Mouse (Mus musculus) kidney, adult 11 months (tissue): ENCODE results near the gene Jmjd1c.
"Not testable (repeated sequence)": the region's sequence is repeated elsewhere in the genome, so short reads cannot be mapped to it uniquely, and the experiment has no call there.

ENCODE experiments used
- DNase-seq: peaks from one replicate; pipeline ENCODE4 v3.0.0; 2022

Jmjd1c gene

DNA sequence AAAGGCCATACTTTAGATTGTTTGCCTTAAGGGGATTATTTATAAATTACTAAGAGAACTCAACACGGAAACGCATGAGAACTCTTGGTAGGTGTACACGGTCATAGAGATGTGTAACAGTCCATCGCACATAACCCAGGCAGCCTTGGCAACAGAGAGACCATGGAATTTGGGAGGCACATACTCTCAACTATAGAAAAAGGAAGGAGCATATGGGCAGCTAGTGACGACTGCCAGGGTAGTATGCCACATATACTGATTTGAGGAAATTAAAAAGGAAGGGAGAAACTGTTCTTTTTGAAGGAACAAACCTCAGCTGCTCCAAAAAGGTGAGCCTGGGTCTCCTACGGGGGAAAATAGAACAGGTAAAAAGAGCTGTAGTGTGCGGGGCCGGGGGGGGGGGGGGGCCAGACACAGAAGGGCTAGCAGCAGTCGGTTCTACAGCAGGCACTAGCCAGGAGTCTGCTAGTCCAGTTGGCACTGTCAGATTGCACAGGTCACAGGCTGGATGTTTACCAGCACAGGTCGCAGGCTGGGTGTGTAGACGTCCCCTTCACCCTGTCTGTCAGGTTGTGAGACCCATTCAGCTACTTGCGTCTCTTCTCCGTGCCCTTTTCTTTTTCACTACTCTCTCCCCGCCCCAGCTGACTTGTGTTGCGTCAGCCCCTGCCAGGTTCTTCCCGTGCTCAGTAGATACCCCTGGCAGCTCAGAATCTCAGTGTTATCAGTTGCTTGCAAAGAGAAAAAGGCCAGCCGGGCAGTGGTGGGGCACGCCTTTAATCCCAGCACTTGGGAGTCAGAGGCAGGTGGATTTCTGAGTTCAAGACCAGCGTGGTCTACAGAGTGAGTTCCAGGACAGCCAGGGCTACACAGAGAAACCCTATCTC lies 9.6 kb downstream of the Jmjd1c start:
- DNase-seq: no peak

DNA sequence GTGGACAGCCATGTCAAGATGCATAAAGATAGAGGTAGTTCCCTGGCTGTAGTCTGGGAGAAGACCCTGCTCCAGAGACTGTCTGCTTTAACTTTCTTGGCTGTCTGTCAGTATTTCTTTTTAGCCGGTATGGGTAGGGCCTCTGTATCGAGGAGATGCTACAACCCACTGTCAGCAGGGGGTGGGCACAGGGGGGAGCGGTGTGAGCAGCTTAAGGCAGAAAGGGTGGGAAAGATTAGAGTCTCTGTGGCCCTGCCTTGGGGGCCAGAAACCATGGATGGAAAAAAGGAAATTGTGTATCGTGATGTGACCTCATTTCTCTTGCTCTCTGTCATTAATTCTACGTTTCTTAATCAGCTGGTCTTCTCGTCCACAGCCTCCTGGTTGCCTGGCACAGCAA lies 10.5 kb downstream of the Jmjd1c start:
- no peak for DNase-seq

DNA sequence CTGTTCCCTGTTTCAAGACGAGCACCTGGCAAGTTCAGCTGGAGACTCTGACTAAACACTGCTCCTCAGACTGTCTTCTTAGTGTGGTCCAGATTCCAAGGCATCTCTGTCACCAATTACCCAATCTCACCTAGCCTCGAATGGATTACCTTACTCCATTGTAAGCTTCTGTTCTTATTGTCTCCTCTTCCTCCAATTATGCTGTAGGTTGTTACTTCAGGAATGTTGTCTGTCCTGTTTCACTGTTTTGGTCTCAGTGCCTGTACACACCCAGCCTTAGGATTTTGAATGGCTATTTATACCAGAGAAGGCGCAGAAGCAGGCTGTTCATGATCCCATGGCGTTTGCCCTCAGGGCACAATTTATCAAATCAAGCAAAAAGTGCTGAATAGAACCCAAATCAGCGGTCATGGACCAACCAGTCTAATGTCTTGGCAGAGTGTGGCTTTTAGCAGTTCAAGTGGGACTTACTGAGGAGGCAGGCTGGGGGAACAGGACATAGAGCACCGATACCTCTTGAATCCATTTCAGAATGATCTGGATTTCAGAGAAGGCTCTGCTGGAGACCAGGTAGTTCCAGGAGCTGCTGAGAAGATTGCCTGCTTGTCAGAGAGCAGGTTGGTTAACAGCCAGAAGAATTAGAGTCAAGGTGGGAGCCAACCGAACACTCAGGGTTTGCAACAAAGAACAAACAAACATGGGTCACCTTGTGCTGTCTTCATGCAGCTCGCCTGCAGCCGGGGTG lies 11.3 kb downstream of the Jmjd1c start:
- peak; percentile 50 for DNase-seq

DNA sequence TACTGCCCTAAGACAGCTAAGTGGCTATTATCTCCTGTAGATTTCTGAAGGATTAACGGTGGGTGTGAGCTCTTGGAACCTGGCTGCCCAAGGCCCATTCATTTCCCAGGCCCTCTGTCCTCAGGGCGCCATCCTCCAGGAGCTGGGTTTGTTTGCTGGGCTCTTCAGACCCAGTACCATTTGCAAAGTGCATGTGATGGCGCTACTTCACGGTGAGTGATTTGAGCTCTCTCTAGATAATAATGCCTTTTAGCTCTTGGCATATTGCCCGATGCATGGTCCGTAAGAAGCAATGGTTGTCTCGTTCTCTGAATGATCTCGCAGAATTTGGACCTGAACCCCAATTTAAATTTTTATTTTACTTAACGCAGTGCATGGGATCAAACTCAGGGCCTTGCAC lies 12.2 kb downstream of the Jmjd1c start:
- DNase-seq: no peak

DNA sequence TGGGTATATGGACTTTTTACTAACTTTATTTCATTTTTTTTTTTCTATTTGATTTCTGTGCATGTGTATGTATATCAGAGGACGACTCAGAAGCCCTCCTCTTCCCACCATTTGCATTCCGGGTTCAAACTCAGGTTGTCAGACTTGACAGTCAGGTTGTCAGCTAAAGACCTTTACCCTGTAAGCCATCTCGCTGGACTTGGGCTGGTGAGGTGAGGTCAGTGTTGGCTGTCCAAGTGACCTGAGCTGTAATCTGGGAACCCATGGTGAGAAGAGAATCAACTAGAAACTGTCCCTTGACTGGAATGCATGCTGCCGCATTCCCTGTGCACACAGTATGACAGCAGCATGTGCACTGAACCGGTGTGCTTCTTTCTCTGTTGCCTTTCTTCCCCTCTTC lies 13.7 kb downstream of the Jmjd1c start:
- no peak for DNase-seq

DNA sequence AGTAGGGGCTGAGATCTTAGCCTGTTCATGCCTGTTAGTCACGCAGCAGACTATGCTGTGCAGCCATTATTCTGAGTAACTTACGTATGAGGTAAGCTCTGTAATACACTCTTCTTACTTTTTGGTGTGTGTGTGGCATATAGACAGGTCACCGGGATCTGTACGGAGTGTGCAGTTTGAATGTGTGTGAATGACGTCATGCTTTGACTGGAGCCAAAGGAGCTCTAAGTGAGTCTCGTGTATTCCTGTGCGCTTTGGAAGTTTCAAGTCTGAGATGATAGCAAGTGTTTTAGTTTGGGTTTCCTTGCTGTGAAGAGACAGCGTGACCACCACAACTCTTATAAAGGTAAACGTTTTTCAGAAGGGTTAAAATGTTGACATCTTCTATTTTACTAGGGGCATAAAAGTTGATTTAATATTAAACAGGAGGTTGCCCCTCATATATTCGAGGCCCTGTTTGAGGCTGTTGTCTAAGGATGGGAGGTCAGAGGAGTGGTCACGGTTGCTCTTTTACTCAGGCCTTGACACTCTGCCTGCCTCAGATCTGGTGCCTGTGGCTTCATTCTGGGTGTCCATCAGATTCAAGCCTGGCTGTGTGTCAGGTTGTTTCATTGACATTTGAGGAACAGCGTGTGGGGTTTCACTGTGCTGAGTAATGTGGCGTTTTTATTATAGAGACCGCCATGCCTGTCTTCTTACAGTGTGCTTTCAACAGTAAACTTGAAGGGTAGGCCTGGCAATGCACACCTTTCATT lies 15.3 kb downstream of the Jmjd1c start:
- no peak for DNase-seq

DNA sequence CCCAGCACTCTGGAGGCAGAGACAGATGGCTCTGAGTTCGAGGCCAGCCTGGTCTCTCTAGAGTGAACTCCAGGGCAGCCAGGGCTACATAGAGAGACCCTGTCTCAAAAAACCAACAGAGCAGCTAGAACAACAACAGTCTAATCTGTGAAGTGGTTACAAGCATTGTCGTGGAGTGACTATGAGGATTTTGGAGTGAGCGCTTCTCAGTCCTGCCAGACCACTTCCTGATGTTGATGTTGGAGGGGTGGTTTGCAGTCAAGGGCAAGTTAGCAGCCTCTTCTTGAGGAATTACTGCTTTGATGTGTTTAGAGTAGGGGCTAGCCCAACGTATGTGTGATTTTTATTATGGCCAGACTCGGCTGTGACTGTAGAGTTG lies 15.9 kb downstream of the Jmjd1c start:
- no peak for DNase-seq

DNA sequence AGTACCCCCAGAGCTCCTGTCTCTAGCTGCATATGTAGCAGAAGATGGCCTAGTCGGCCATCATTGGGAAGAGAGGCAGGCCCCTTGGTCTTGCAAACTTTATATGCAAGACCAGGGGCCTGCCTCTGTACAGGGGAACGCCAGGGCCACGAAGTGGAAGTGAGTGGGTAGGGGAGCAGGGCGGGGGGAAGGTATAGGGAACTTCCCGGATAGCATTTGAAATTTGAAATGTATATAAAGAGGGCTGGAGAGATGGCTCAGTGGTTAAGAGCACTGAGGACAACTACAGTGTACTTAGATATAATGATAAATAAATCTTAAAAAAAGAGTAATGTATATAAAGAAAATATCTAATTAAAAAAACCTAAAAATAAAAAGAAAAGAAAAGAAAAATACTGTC lies 17.0 kb downstream of the Jmjd1c start:
- DNase-seq: not testable (repeated sequence)

DNA sequence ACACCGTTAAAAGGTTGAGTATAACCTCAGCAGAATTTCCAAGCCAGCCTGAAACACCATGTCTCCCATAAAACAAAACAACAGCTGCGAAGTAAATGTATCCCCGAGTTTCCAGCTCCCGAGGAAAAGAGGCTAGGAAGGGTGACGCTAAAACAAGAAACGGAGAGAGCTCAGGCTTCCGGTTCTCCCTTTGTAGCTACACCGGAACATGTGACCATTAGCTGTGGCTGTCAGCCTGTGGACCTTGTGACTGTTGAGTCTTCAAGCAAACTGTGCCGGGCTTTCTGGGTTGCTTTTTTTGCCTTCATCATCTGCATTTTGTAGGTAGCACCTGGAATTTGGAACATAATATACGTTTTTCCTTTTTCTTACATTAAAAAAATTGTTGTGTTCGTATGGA lies 17.9 kb downstream of the Jmjd1c start:
- no peak for DNase-seq

DNA sequence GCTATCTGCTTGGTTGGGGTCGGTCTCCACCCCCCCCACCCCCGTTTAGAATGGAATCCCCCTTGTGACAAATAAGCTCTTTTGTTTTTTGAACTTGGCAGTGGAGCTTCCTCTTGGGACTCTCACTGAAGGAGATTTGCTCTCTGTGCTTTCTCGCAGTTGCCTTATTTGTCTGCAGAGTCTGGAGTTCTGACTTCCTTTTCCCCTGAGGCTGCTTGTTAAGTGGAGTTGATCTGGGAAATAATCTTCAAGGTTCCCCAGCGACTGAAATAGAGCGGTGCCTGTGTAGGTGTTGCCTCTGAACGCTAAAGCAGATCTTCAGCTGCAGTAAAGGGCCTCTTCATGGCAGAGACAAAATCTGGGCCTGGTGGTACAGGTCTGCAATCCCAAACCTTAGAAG lies 19.2 kb downstream of the Jmjd1c start:
- no peak for DNase-seq

DNA sequence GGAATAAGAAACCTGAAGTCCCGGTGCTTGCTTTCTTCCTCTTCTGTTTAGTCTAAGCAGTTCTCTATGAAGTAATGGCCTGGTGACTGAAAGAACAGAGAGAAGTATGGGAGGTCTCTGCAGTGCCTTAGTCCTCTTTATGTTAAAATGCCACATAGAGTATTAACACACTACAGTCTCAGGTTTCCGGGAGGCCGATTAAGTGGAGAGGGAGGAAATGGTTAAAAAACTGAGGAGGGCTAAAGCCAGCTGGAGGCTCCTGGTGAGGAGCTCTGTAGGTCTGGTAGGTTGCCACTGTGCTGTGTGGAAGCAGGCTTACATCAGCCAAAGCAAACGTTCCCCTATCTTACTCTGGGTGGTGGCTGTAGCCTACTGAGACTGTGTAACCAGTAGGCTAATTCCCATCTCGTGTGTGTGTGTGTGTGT lies 19.8 kb downstream of the Jmjd1c start:
- DNase-seq: no peak

DNA sequence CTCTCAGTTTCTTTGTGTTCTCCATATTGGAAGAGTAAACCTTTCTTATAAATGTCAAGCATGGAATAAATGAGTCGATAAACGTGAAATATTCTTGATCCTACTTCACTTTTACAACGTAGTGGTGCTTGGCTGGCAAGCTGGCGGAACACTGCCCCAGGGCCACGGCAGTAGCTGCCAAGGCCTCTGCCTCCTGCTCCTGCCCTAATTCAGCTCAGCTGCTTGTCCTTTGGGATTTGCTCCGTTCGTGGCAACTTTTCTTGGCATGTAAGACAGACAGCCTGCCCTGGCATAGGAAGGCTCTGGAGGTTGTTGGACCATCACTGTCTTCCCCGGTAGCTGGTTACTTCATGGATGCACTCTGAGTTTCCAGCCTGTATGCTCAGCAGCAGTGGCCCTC lies 20.3 kb downstream of the Jmjd1c start:
- peak; percentile 67 for DNase-seq

DNA sequence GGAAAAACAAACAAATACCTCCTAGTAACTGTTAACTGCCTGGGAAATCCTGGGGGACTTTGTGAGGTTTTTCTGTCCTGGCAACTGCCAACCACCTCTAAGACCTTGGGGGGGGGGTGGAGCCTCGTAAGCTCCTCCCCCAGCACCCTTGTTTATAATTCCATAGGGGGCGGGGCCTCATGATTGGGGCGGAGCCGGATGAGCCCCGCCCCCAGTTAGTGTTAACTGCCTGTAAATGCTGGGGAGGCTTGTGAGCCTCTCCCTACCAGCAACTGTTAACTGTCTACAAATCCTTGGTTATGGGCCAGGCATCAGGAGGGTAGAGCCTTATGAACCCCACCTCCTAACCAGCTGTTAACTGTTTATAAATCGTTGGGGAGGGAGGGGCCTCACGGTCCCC lies 23.4 kb downstream of the Jmjd1c start:
- DNase-seq: no peak

DNA sequence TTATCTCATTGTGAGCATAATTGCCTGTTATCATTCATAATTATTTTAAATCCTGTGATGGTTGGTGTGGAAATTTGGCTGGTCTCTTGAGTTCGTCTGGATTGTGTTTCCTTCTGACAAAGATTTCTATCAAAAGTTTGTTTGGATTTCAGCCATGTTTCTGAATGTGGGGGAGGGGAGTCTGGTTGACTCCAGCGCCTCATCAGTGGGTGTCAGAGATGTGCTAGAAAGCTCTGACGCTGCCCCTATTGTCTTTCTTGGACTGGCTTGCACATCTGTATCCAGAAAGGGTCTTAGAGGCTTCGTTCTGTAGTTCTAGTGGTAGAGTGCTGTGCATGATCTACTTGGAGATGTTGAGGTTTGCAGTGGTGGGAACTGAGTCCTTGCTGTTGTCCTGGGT lies 24.3 kb downstream of the Jmjd1c start:
- DNase-seq: no peak

DNA sequence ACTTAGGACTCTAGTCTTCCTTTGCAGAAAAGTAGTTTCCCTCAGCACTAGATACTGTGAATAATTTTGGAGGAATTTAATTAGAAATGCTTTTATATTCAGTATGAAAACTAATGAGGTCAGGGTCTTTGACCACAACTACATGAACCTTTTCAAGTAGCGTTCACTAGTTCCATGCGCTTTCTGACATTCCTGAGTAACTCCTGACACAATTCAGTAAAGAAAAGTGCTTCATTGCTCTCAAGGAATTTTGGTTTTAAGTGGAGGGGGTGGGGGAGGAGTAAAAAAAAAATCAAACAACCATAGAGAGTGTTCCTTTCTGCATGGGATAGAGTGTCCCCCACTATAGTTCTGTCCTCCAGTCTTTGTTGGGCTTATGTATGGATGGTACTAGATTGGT lies 24.7 kb downstream of the Jmjd1c start:
- no peak for DNase-seq

DNA sequence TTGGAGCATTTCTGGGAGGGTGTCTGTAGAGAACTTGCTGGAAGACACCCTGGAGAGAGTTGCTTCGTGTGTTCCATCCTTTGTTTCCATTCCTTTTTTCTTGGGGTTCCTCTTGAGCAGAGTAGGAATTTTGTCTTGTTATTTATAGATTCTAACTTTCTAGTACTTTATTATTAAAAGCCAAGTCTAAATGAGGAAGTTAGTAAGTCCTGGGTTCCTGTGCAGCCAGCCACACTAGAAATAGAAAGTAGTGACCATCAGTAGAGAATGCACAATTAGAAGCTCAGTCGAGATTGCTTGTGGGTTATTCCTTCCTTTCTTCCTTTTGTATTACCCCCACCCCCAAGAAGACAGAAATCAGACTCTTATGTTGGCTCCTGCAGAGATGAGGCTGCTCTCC lies 27.8 kb downstream of the Jmjd1c start:
- DNase-seq: no peak

DNA sequence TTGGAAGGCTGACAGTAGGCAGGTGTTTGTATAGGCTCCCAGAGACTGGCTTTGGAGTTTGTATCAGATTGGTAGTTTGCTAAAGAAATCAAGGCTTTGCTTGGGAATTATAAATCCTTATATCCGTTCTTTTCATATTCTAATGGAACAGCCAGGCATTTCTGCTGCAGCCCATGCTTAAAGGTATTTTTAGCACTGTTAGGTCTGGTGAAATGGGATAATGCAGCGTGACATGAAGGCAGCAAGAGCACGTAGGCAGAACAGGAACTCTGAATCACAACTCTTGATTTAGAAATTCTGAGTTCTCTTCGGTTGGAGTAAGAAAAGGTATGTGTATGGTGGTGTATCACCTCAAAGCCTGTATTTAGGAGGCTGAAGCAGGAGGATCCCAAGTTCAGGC lies 28.2 kb downstream of the Jmjd1c start:
- no peak for DNase-seq

DNA sequence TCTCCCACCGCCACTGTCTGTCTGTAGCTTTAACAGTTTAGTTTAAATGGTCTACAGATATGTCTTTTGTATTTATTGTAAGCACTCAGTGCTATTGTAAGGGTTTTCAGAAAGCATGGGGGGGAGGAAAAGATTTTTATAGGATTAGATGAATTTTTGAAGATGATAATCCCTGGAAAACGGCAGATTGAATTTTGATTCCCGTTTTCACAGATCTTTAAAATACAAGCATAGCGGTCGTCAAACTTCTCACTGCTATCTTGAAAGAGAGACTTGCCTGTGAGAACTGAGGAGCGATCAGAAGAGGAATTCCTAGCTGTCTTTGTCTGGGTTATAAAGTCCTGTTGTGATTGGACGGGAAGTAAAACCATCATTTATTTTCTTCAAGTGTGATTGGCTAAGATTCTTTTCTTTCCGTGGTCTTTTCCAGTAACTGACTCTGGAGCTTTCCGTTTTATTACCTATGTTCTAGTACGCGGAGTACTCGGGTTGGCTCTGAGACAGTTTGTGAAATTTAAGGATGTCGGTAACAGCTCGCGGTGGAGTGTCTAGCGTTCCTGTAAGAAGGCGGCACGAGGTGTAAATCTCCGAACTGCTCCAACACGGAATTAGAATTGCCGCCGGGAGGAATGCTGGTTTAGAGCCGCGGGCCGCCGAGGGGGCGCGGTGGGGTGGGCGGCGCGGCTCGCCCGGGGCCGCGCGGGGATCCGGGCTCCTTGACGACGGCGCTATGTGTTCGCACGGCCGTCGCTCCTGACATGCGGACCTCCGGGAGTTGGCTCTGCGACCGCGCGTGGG lies 30.3 kb downstream of the Jmjd1c start:
- peak; percentile 40 for DNase-seq

DNA sequence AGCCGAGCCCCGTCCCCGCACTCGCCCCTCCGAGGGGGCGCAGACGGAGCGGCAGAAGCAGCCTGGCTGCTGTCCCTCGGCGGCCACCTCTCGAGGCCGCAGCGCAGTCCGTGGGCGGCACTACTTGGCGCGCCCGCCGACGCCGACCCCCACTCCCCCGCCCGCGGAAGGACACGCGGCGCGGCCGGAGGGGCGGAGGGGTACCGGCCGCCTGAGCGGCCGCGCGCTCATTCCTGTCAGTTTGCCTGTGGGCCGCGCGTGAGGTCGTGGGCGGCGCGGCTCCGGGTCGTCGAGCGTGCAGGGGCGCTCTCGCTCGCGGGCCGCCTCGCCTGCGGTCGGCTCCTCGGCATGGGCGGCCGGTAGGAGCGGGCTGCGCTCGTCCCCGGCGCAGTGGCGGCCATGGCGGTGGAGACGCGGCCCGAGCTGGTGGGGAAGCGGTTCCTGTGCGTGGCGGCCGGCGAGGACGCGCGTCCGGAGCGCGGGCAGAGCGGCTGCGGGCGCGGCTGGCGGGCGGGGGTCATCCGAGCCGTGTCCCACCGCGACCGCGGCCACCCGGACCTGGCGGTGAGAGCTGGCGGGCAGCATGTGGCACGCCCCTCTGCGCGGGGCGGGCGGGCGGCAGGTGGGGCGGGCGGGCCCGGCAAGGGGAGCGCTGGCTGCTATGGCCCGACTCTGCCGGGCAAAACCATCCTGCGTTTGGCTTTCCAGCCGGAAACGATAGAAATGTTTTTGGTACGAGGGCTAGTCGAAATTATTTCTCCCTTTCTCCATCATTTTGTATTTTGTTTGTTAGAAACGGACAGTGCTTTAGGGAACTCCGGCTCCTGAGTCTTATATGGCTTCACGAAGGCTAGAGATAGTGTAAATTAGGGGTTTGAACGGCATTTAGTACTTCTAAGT lies 31.2 kb downstream of the Jmjd1c start:
- DNase-seq: no peak

DNA sequence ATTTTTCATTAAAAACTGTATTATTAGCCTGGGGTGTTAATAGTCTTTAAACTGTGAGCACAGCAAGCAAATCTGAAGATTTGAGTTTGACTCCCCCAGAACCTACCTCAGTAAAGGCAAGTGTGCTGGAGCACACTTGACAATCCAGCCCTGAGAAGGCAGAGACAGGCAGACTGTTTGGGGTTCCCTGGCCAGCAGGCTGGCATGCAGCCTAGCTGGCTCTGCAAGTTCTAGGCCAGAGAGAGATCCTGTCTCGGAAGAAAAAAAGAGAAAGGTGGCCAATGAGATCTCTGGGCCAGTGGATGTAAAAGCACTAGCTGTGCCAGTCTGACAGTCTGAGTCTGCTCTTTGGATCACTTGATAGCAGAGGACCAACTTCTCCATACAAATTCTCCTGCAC lies 33.6 kb downstream of the Jmjd1c start:
- no peak for DNase-seq

DNA sequence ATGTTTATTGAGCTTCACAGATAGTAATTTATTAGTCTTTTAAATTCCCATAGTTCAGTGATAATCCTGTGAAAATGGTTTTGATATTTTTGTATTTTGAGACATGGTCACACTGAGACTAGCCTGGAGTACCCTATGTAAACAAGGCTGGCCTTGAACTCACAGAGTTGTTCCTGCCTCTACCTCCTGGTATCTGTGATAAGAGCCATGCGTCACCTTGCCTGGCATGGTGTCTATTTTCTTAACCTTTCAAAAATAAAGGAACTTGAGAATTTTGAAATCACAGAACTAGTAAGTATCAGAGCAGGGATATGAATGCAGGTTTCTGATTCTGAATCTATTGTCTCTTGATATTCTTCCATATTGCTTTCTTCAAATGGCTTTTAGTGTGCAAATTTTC lies 35.8 kb downstream of the Jmjd1c start:
- no peak for DNase-seq

DNA sequence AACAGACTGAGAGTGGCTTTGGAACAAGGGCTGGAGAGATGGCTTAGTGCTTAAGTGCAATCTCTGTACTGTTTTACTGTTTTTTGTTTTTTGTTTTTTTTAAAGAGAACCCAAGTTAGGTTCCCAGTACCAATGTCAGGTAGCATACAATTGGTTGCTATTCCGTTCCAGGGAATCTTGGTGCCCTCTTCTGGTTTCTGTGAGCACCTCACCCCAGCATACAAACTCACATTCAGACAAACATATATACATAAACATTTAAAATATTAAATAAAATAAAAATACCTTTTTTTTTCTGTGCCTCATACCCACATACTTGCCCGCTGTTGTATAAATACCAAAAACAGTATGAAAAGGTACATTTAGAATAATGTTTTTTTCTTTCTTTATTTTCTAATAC lies 38.4 kb downstream of the Jmjd1c start:
- no peak for DNase-seq
